Mouse (Mus musculus) retina, postnatal 1 day (tissue): ENCODE results near the gene Atp5g2.

Experiments
- DNase-seq: peaks from one replicate; pipeline ENCODE4 v3.0.0-alpha.2; 2012

The Atp5g2 gene

DNA sequence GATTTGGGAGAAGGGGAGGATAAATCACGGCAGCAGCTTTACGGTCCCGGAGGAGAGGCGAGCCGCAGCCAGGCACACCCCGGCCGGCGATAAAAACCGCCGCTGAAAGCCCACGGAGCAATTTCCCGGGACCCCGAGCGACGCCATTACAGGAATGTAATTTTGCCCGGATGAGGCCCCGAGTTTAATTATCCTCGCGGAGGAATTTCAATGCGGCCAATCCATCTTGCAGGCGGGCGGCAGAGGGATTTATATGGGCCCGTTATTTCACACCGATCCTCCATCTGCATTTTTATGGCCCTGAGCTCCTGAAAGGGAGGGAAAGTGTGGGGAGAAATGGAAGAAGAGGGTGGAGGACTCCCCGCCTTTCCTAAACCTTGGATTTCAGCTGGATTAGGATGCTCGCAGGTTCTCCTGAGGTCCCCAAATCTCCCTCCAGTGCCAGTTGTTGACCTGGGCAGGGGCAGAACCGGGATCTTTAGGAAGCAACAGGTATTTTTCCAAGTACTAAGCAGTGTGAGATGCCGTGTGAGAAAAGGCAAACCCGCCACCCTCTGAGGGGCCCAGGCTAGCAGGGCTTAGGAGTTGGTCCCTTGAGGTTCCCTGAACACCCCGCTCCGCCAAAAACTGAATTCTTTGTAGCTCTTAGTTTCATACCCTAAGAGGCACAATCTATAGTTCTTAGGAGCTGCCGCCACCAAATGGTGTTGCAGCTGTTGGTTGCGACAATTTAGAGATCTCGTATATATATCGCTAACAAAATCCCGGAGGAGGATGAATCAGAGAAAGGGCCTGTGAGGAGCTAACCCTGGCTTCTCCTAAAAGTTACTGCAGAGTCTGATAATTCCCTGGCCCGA lies at the start of gene Atp5g2:
Atp5g2 (minus strand) TSS at position 138 of the 857 bp plus-strand sequence.
- peak; percentile 79 for DNase-seq

GRCm38 (mm10) chr15:102721016-102721898 lies 49.1 kb upstream of the Atp5g2 start:
- DNase-seq, result no peak

DNA sequence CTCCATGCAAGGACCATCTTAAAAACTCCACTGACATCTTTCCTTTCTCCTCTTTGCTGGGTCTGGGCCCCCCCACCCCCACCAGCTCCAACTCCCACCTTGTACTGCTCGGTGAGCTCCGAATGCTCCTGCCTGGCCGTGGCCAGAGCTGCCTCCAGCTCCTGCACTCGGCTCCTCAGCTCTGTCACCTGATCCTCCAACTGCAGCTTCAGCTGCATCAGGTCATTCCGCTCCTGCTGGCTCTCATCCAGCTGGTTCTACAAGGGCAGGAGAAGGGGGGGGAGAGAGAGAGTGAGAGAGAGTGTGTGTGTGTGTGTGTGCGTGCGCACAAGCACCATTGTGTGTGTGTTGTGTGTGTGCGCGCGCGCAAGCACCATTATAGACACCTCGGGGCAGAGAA lies 44.0 kb upstream of the Atp5g2 start:
- no peak for DNase-seq

DNA sequence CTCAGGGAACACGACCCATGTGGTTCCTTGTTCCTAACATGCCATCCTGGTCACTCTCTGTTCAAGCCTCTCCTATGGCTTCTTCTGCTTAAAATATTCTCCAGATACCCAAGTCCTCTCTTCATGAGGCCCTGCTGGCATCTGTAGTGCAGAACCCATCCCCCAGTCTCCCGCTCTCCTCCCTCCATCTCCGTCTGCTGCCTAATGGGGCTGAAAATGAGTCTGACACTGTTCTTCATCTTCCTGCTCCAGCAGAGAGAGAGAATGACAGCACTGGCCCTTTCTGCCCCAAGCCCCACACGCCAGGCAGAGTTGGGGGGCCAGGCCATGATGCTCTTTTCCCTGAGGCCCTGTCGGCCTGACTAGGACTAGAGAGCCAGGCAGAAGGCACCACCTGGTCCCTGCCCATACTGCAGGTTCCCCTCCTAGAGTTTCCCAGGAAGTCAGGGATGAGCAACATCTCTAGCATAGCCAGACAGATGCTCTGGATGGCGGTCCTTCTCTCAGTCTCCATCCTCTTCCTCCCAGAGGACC lies 35.7 kb upstream of the Atp5g2 start:
- peak; percentile 58 for DNase-seq

DNA sequence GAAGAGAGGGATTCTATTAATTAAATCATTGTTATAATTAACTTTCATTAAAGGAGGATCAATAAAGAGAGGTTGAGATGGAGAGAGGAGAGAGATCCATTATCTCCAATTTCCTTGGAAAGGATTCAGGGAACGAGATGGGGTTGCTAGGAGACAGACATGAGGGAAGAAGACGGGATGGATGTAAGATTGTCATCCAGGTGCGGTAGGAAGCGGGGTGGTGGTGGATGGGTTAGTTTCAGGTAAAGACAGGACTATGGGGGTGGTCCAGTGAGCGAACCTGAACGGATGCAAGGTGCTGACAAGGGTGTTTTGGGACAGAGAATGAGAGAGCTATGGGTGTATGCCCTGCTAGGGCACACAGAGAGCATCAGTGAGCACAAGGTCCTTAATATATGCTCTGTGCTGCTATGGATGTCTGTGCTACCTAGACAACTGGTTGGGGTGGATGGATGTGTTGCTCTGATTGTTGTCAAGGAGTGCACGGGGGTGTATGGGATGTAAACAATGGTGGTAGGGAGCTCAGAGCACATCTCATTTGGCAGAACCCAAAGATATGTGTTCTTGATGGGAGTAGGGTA lies 33.9 kb upstream of the Atp5g2 start:
- DNase-seq, result no peak

- peak; percentile 39 for DNase-seq
These were observed 33.2 kb upstream of the Atp5g2 start for GRCm38 (mm10) chr15:102705226-102705894.

DNA sequence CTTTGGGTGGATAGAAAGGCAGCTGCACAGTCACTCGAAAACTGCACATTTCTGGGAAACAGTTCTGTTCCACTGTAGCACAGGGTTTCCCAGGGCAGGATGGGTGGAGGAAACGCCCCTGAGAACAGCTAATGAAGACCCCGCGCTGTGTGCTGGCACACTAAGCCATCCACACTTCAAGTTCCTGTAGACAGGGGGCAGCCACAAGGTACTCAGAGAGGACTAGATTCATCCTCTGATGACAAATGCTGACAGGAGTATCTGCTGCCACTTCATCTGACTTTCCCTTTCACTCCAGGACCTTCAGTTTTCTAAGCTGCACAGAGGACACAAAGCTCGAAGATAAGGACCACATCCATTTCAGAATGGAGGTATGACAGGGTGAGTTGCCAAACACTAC lies 32.7 kb upstream of the Atp5g2 start:
- no peak for DNase-seq

GRCm38 (mm10) chr15:102702972-102703371 lies 30.8 kb upstream of the Atp5g2 start:
- DNase-seq, result no peak

DNA sequence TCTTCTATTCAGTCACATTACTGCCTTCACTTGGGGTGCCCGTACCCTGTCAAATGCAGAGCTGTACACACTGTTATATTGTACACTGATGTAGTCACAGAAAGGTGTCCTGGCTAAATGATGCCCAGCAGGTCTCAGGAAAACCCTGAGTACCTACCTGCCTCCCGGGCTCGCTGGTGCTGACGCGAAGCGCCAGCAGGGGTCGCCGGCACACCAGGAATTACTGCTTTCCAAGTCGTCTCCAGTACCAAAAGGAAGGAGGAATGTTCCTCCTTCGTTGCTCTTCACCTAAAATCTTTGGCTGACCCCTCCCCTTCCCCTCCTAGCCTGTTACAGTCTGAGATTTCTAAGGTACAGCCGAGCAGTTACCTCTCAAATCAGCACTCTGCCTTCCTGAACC lies 26.0 kb upstream of the Atp5g2 start:
- peak; percentile 73 for DNase-seq

- no peak for DNase-seq
These were observed 24.7 kb upstream of the Atp5g2 start for GRCm38 (mm10) chr15:102696899-102697298.

DNA sequence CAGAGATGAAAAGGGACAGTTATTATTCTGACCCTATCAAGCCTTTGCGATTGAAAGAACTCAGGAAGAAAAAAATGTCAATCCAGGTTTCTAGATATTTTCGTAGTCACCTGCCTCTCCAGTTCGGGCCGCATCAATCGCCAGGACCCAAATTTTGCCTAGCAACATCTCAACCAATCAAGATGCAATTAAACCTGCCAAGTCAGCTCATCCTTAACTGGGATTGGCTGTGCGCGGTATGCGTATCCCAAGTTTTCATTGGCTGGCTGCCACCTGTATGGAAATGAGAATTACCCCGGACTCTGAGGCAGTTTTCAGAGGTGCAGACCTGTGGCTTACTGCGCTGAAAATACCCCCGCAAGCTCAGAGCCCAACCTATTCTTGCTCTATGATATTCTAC lies 21.4 kb upstream of the Atp5g2 start:
- DNase-seq, result peak; percentile 78

GRCm38 (mm10) chr15:102692991-102693411 lies 20.8 kb upstream of the Atp5g2 start:
- DNase-seq, result peak; percentile 88

GRCm38 (mm10) chr15:102692321-102692804 lies 20.2 kb upstream of the Atp5g2 start:
- peak; percentile 92 for DNase-seq

DNA sequence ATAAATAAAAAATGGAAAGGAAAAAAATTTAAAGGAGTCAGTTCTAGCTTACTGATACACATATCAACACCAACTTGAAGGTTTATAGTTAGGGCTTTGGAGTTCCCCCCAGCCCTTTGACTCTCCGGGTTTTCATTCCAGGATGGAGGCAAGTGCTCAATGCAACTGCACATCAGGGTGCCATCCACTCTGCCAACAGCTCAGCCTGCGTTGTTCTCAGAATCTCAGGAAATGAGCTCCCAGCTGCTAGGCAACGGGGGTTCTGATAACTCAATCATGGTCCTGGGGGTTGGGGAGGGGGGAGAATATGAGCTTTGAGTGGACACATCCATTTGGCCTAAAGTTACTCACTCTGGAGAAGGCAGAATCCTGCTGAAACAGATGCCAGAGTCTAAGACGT lies 13.6 kb upstream of the Atp5g2 start:
- no peak for DNase-seq

DNA sequence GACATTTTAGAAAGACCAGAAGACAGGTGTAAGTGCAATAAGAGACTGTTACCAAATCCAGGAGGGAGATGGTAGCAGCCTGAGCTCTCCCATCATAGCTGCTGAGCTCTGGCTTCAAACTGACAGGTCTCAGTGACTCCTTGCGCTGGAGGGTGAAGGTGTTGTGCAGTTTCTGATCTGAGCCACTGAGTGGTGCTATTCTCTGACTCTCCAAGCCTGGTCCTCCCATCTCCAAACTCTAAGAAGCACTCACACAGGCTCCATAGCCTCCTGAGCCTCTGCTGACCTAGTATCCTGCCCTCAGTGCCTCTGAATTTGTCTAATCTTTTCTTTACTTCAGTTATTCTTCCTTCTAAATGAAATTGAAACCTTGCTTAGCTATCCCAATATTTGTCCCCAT lies 11.5 kb upstream of the Atp5g2 start:
- DNase-seq, result peak; percentile 61

GRCm38 (mm10) chr15:102676345-102676744 lies 4.2 kb upstream of the Atp5g2 start:
- DNase-seq, result peak; percentile 29

GRCm38 (mm10) chr15:102673548-102673947 lies 1.4 kb upstream of the Atp5g2 start:
- peak; percentile 84 for DNase-seq

- peak; percentile 90 for DNase-seq
These were observed 384 bp downstream of the Atp5g2 start for GRCm38 (mm10) chr15:102671721-102672214.

GRCm38 (mm10) chr15:102670767-102671575 lies 1.2 kb downstream of the Atp5g2 start:
- peak; percentile 99 for DNase-seq

- no peak for DNase-seq
These were observed 1.9 kb downstream of the Atp5g2 start for GRCm38 (mm10) chr15:102670281-102670680.

DNA sequence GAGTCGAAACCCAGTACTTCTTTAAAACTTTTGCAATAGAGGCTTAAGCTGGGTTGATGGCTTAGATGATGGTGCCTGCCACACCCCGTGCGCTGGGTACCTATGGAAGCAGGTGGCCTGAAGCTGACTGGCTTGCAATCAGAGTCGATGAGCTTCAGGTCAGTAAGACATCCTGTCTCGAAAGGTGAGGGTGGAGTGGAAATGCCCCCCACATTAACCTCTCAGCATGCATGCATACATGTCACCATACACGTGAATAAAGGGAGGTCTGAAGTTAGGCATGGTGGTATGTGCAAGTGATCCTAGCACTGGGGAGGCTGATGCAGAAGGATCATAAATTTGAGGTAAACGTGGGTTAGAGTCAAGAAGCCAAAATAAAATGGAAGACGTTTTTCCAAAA lies 2.6 kb downstream of the Atp5g2 start:
- DNase-seq, result no peak
